Mouse (Mus musculus): ENCODE measurements around the gene Pde7b. TPM values are rescaled to one million over a fixed set of nuclear protein-coding genes. Genes with fewer than 3 reads are reported as not detected.

Gene Pde7b
- polyA plus RNA-seq, 1 experiment: 1.6 TPM

DNA sequence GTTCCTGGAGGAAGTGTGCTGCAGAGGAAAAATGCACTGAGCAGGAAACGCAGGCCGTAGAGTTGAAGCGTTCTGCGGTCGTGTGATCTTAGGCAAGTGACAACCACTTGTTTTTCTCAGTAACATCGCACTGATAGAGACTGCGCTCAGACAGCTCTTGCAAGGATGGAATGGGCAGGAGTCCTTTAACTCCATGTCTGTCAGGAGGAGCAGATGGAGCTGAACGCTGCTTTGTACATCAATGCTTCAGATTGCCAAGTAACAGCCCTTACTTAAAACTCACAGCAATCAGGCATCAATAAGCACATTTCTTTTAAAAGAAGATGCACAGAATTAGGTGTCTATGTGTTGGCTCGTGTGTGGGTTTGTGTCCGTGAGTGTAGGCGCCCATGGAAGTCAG, 52.3 kb downstream of the Pde7b start:
- no peaks in the 10 kb centered on the region for H3K27me3 ChIP-seq (ENCODE audit: control insufficient read depth, insufficient read depth, low read length)
- DNase-seq: no peak
- no peak overlapping the region for H3K27ac ChIP-seq (ENCODE audit: control insufficient read depth, insufficient read depth, low read length)
- no peak overlapping the region for H3K4me3 ChIP-seq (ENCODE audit: control insufficient read depth, insufficient read depth, low read length)
- 79% methylated on average over 11 of the region's 11 CpGs for WGBS
- TF ChIP-seq POLR2A (IDR thresholded peaks at IDR 0.05; ENCODE audit: control insufficient read depth, extremely low read depth, insufficient read depth, low read length, poor library complexity): no peak
- TF ChIP-seq CTCF (IDR thresholded peaks at IDR 0.05; ENCODE audit: borderline replicate concordance, control insufficient read depth, extremely low read depth, insufficient read depth, low read length, poor library complexity): no peak
- H3K4me1 ChIP-seq (replicated peaks; ENCODE audit: control insufficient read depth, insufficient read depth, low read length): no peaks in the 10 kb centered on the region
- no peaks in the 10 kb centered on the region for H3K36me3 ChIP-seq (ENCODE audit: control insufficient read depth, insufficient read depth, low read length)

DNA sequence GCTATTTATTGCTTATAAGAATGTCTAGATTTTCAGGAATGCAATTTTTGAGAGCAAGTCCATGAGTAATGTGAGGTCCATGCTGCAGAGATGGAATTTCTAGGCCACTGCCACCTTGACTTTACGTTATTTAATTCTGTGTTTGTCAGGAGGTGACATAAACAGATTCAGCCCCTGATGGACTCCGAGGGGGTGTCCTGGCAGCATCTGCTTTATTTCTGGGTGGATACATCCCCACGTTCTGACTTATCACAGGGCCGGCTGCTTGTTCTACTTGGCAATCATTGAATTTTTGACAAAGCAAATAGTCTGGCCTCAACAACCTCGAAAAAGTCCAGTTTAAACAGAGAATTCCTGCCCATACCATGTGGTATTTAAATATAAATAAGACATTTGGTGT, 53.3 kb downstream of the Pde7b start:
- Histone ChIP-seq H3K4me1 (replicated peaks; ENCODE audit: control insufficient read depth, insufficient read depth, low read length) (no peaks in the 10 kb centered on the region), H3K27ac (ENCODE audit: control insufficient read depth, insufficient read depth, low read length) (no peak overlapping the region), H3K4me3 (ENCODE audit: control insufficient read depth, insufficient read depth, low read length) (no peak overlapping the region), H3K36me3 (ENCODE audit: control insufficient read depth, insufficient read depth, low read length) (no peaks in the 10 kb centered on the region), H3K27me3 (ENCODE audit: control insufficient read depth, insufficient read depth, low read length) (no peaks in the 10 kb centered on the region)
- TF ChIP-seq POLR2A (IDR thresholded peaks at IDR 0.05; ENCODE audit: control insufficient read depth, extremely low read depth, insufficient read depth, low read length, poor library complexity) (no peak), CTCF (IDR thresholded peaks at IDR 0.05; ENCODE audit: borderline replicate concordance, control insufficient read depth, extremely low read depth, insufficient read depth, low read length, poor library complexity) (no peak)
- no peak for DNase-seq
- WGBS: 93% methylated on average over 5 of the region's 5 CpGs

DNA sequence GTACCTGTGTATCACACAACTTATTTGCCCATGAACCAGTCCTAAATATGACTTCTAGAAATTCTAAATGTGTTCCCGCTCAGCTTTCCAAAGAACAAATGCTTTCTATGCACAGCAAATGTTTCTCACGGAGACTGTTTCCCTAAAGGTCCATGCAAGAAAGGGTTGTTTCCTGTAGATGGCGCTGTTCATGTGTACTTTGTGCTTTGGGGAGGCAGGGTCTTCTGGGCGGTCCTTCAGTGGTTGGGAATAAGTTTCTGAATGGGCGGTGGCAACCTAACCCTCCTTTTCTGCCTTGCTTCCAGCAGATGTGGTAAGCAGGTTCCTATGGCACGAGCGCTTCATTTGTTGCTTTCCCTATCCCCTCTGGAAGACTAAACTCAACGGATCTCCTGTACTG, 54.3 kb downstream of the Pde7b start:
- Histone ChIP-seq H3K4me3 (ENCODE audit: control insufficient read depth, insufficient read depth, low read length) (no peak overlapping the region), H3K4me1 (replicated peaks; ENCODE audit: control insufficient read depth, insufficient read depth, low read length) (no peaks in the 10 kb centered on the region), H3K27ac (ENCODE audit: control insufficient read depth, insufficient read depth, low read length) (no peak overlapping the region), H3K36me3 (ENCODE audit: control insufficient read depth, insufficient read depth, low read length) (no peaks in the 10 kb centered on the region), H3K27me3 (ENCODE audit: control insufficient read depth, insufficient read depth, low read length) (no peaks in the 10 kb centered on the region)
- DNase-seq: no peak
- TF ChIP-seq POLR2A (IDR thresholded peaks at IDR 0.05; ENCODE audit: control insufficient read depth, extremely low read depth, insufficient read depth, low read length, poor library complexity): no peak
- 93% methylated on average over 8 of the region's 8 CpGs for WGBS

DNA sequence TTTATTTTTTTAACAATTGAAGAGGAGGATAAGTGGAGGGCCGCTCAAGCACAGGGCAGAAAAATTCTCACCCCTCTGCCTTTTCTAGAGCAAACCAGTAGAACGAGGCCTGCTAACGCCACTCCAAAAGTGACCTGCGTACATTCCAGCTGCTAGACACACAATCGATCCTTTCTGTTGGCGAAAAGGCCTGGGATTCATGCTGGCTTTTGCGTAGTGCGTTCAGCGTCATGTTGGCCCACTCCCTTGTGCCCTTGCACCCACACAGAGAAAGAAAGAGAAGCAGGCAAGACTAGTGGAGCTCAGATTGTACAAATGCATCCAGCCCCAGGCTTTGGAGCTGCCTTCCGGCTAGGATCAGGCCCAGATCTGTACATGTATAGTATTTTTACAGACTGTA, 55.4 kb downstream of the Pde7b start:
- H3K4me1 ChIP-seq (replicated peaks; ENCODE audit: control insufficient read depth, insufficient read depth, low read length): no peaks in the 10 kb centered on the region
- no peak for DNase-seq
- H3K27ac ChIP-seq (ENCODE audit: control insufficient read depth, insufficient read depth, low read length): no peak overlapping the region
- no peaks in the 10 kb centered on the region for H3K36me3 ChIP-seq (ENCODE audit: control insufficient read depth, insufficient read depth, low read length)
- no peaks in the 10 kb centered on the region for H3K27me3 ChIP-seq (ENCODE audit: control insufficient read depth, insufficient read depth, low read length)
- H3K4me3 ChIP-seq (ENCODE audit: control insufficient read depth, insufficient read depth, low read length): no peak overlapping the region
- 97% methylated on average over 10 of the region's 10 CpGs for WGBS
- no peak for TF ChIP-seq CTCF (IDR thresholded peaks at IDR 0.05; ENCODE audit: borderline replicate concordance, control insufficient read depth, extremely low read depth, insufficient read depth, low read length, poor library complexity)

DNA sequence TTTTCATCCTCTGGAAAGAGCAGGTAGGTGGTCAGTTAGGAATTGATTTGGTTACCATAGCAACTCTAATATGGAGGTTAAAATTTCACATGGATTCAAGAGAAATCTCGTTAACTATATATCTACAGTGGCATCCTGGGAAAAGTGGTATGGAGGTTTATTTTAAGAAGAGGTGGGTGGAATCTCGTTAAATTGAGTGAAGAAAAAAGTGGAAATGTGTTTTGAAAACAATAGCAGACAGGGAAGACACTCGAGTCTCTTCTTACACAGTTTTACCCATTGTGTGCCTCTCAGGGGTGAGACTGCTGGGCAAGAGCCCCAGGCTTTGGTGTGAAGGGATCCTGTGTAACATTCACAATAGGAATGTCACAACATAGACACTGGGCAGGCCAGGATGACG, 56.3 kb downstream of the Pde7b start:
- no peak overlapping the region for H3K27ac ChIP-seq (ENCODE audit: control insufficient read depth, insufficient read depth, low read length)
- H3K27me3 ChIP-seq (ENCODE audit: control insufficient read depth, insufficient read depth, low read length): no peaks in the 10 kb centered on the region
- TF ChIP-seq CTCF (IDR thresholded peaks at IDR 0.05; ENCODE audit: borderline replicate concordance, control insufficient read depth, extremely low read depth, insufficient read depth, low read length, poor library complexity): no peak
- no peak for TF ChIP-seq POLR2A (IDR thresholded peaks at IDR 0.05; ENCODE audit: control insufficient read depth, extremely low read depth, insufficient read depth, low read length, poor library complexity)
- no peaks in the 10 kb centered on the region for H3K4me1 ChIP-seq (replicated peaks; ENCODE audit: control insufficient read depth, insufficient read depth, low read length)
- no peak for DNase-seq
- H3K4me3 ChIP-seq (ENCODE audit: control insufficient read depth, insufficient read depth, low read length): no peak overlapping the region
- 85% methylated on average over 4 of the region's 4 CpGs for WGBS
- no peaks in the 10 kb centered on the region for H3K36me3 ChIP-seq (ENCODE audit: control insufficient read depth, insufficient read depth, low read length)

DNA sequence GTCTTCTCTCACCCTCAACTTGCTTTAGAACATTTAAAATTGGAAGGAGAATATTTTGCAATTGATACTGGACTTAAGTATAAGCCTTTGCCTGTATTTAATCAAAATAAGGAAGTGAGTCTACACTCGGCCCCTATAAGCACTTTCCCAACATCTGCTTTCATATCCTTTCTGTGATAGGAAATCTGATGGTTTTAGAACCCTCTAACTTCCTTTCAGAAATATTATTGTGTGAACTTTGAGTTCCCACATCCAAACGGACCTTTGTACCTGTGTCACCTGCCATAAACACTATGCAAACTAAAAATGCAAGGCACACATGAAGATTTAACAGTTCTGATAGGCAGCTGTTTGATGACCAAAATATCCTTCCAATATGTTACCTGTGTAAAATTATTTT, 58.2 kb downstream of the Pde7b start:
- Histone ChIP-seq H3K27ac (ENCODE audit: control insufficient read depth, insufficient read depth, low read length) (no peak overlapping the region), H3K36me3 (ENCODE audit: control insufficient read depth, insufficient read depth, low read length) (no peaks in the 10 kb centered on the region), H3K4me3 (ENCODE audit: control insufficient read depth, insufficient read depth, low read length) (no peak overlapping the region), H3K27me3 (ENCODE audit: control insufficient read depth, insufficient read depth, low read length) (no peaks in the 10 kb centered on the region), H3K4me1 (replicated peaks; ENCODE audit: control insufficient read depth, insufficient read depth, low read length) (no peaks in the 10 kb centered on the region)
- TF ChIP-seq CTCF (IDR thresholded peaks at IDR 0.05; ENCODE audit: borderline replicate concordance, control insufficient read depth, extremely low read depth, insufficient read depth, low read length, poor library complexity) (no peak), POLR2A (IDR thresholded peaks at IDR 0.05; ENCODE audit: control insufficient read depth, extremely low read depth, insufficient read depth, low read length, poor library complexity) (no peak)
- WGBS: 4% methylated on average over 2 of the region's 2 CpGs
- DNase-seq: no peak

DNA sequence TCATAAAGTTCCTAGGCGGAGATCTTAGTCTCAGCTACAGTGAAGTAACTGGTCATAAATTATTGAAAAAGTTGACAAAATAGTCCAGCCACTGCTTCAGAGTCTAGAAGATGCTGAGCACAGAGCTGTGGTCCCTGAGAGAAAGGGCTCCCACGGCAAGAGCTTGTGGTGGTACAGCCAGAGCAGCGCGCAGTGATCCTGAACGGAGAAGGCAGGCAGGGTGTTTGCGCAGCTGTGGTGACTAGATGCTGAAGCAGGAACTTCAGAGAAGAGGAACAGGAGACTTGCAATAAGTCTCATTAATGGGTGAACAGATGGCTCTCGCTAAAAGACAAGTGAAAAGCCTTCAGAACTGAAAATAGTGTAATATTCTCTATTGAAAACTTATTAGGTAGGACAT, 61.9 kb downstream of the Pde7b start:
- Histone ChIP-seq H3K27me3 (ENCODE audit: control insufficient read depth, insufficient read depth, low read length) (no peaks in the 10 kb centered on the region), H3K4me1 (replicated peaks; ENCODE audit: control insufficient read depth, insufficient read depth, low read length) (no peaks in the 10 kb centered on the region), H3K36me3 (ENCODE audit: control insufficient read depth, insufficient read depth, low read length) (no peaks in the 10 kb centered on the region), H3K4me3 (ENCODE audit: control insufficient read depth, insufficient read depth, low read length) (no peak overlapping the region), H3K27ac (ENCODE audit: control insufficient read depth, insufficient read depth, low read length) (no peak overlapping the region)
- WGBS: 27% methylated on average over 7 of the region's 7 CpGs
- no peak for DNase-seq
- no peak for TF ChIP-seq POLR2A (IDR thresholded peaks at IDR 0.05; ENCODE audit: control insufficient read depth, extremely low read depth, insufficient read depth, low read length, poor library complexity)
- no peak for TF ChIP-seq CTCF (IDR thresholded peaks at IDR 0.05; ENCODE audit: borderline replicate concordance, control insufficient read depth, extremely low read depth, insufficient read depth, low read length, poor library complexity)

All from thymus, adult 2 months (tissue).